Mouse (Mus musculus) ES-E14 (cell line): ENCODE results near the gene Tubb5.

Experiments used
- MAFK ChIP-seq: IDR thresholded peaks from 2 replicates; pipeline ENCODE4 v1.6.1; 2014; ENCODE audit warnings: mild to moderate bottlenecking, low read depth, low read length, inconsistent platforms; ENCODE audit not compliant: insufficient read depth
- ZC3H11A ChIP-seq: IDR thresholded peaks from 2 replicates; pipeline ENCODE4 v1.6.1; 2012; ENCODE audit warnings: low read depth, mild to moderate bottlenecking, inconsistent platforms, low read length, borderline replicate concordance
- ZNF384 ChIP-seq: IDR thresholded peaks from 2 replicates; pipeline ENCODE4 v1.6.1; 2012; ENCODE audit warnings: low read depth, low read length, inconsistent platforms

DNA sequence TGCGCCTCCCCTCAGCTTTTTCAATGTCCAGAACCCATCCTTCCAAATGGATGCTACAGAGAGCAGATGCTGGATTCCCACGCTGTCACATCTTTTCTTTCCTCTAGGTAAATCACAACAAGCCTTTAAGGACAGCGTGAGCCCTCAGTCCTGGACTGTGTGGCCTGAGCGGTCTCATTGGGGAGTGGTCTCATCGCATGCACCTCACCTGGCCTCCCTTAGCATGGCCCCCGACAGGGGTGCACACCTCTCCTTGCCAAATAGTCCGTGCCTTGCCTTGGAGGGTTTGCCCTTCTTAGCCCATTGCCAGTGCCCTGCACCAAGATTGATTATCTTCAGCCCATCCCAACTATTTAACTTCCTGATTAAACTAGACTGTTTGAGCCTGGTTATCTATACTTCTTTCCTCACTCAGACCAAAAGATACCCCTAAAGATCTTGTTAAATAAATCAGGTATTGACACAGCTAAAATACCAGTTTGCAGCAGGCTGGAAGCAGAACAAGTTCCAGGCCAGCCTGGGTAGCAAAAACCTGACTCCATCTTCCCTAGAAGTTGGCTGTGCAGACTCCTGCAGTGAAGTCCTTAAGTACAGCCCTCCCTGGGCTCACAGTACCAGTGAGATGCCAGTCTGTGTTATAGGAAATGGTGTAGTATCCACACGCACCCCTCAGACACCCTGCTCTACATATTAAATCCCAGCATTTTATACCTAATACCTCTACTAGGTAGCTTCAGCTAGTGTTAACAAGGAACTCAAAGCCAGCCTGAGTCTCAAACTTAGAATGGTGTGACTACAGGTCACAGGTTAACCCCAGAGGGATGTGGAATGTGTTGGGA, 5.5 kb downstream of the Tubb5 start:
- TF ChIP-seq ZNF384: no peak
- TF ChIP-seq ZC3H11A: no peak
- no peak for TF ChIP-seq MAFK
